Mouse (Mus musculus) limb, embryonic 11.5 days (tissue): ENCODE measurements at regions not wholly inside any gene's neighbourhood (a gene's known extent, or its start where the extent isn't known, plus 50 kb on each side); places are given as distances from the start of the nearest gene placed in this dataset.
A peak's percentile ranks its signal among the peaks of the same experiment; 100 is the strongest.

Experiments
- ATAC-seq: fragments of 200-750 bp; cut with Nextera tagmentation; 2 replicates; pipeline ENCODE4 v1.8.0; 2017; ENCODE audit warnings: low read depth; ENCODE audit not compliant: insufficient number of reproducible peaks, low FRiP score, low TSS enrichment
- DNase-seq: peaks from one replicate; pipeline ENCODE4 v3.0.0-alpha.2; 2015; ENCODE audit warnings: low spot score
- H3K27ac ChIP-seq: fragments of 300-500 bp; sonication (generic); replicated peaks from 2 replicates; pipeline ENCODE4 v1.5.1; 2014; ENCODE audit warnings: low read depth, mild to moderate bottlenecking, low read length
- H3K27me3 ChIP-seq: fragments of 300-500 bp; sonication (generic); 2 replicates; pipeline ENCODE4 v1.6.1; 2014; ENCODE audit warnings: mild to moderate bottlenecking, low read length, mixed read lengths; ENCODE audit not compliant: control insufficient read depth, insufficient read depth
- H3K36me3 ChIP-seq: fragments of 300-500 bp; sonication (generic); 2 replicates; pipeline ENCODE4 v1.6.1; 2014; ENCODE audit warnings: mild to moderate bottlenecking, low read length, moderate library complexity, mixed read lengths; ENCODE audit not compliant: control insufficient read depth, insufficient read depth
- H3K4me1 ChIP-seq: fragments of 300-500 bp; sonication (generic); 2 replicates; pipeline ENCODE4 v1.6.1; 2014; ENCODE audit warnings: low read length, mixed read lengths; ENCODE audit not compliant: control insufficient read depth, insufficient read depth
- H3K4me2 ChIP-seq: fragments of 300-500 bp; sonication (generic); 2 replicates; pipeline ENCODE4 v1.6.1; 2014; ENCODE audit warnings: low read depth, mild to moderate bottlenecking, moderate library complexity; ENCODE audit not compliant: severe bottlenecking
- H3K4me3 ChIP-seq: fragments of 300-500 bp; sonication (generic); 2 replicates; pipeline ENCODE4 v1.5.1; 2014; ENCODE audit warnings: low read depth, low read length
- H3K9ac ChIP-seq: fragments of 300-500 bp; sonication (generic); 2 replicates; pipeline ENCODE4 v1.6.1; 2014; ENCODE audit warnings: mild to moderate bottlenecking, low read length
- H3K9me3 ChIP-seq: fragments of 300-500 bp; sonication (generic); 2 replicates; pipeline ENCODE4 v1.6.1; 2016; ENCODE audit warnings: low read length; ENCODE audit not compliant: control insufficient read depth
- WGBS: fragments of 180-500 bp; shearing (Covaris S2); extraction: QIAGEN DNeasy Blood & Tissue Kit; methylation state at CpG from one replicate; pipeline ENCODE4 v1.1.7; 2014; 5-methylcytosine and 5-hydroxymethylcytosine counted together

GRCm38 (mm10) chr11:32125586-32126310 is 74.3 kb downstream of the Il9r start:
- Histone ChIP-seq H3K9me3 (no peaks in the 10 kb centered on the region), H3K4me2 (no peak overlapping the region), H3K27ac (no peak overlapping the region), H3K27me3 (no peaks in the 10 kb centered on the region), H3K36me3 (no peaks in the 10 kb centered on the region), H3K4me1 (no peaks in the 10 kb centered on the region), H3K9ac (no peak overlapping the region), H3K4me3 (no peak overlapping the region)
- 37% methylated on average over 11 of the region's 11 CpGs for WGBS
- ATAC-seq (no peak), DNase-seq (no peak)

DNA sequence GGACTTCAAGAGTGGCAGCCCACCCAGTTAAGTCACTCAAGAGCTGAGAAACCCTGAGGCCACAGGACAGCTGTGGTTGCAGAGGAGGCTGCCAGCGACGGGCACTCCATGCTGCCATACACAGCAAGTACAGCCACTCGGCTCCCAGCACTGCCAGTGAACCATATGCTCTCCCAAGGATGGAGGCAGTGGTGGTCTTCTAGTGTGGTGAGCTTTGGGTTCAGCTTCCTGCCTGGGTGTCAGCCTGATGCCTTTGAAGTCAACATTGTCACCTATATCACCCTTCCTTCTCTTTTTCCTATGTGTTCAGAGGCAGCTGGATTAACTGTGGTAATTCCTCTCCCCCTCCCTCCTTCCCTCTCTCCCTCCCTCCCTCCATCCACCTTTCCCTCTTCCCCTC is 79.5 kb downstream of the Il9r start:
- Histone ChIP-seq H3K36me3 (no peaks in the 10 kb centered on the region), H3K27me3 (no peaks in the 10 kb centered on the region), H3K4me3 (no peak overlapping the region), H3K9me3 (no peaks in the 10 kb centered on the region), H3K4me2 (no peak overlapping the region), H3K9ac (no peak overlapping the region), H3K4me1 (peaks cover 10% of the 10 kb centered on the region), H3K27ac (no peak overlapping the region)
- no peak for DNase-seq
- ATAC-seq, result no peak
- 71% methylated on average over 3 of the region's 3 CpGs for WGBS

DNA sequence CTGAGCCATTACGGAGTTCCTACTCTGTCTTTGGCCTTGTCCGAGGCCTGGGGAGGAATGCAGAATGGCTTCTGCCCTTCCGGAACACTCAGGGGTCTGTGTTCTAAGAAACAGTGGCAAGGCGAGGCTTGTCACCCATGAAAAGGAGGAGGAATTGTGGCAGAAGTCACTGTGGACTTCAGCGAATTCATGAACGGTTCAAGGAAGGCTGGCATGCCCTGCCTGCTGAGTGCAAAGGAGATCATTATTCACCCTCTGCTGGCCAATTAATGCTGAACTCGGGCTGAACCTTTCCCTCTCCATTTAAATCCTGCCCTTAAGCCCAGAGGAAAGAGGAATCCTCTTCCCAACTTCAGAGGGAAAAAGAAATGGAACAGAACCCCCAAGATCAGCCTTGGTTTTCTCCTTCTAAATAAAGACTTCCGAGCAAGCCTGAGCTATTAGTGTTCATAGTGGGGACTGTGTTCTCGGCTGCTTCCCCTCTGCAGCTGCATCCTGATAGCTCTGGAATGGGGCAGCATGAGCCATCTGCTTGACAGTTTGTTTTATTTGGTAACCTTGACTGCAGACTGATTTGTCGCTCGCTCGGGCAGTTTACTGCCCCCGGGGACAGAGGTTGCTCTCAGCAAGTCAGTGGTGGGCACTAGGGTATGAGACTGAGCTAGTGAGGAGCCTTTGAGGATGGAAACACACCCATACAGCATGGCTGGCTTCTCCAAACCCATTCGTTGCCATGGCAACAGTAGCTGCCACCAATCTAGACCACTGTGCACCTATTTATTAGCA is 81.0 kb downstream of the Il9r start:
- Histone ChIP-seq H3K9ac (no peak overlapping the region), H3K4me2 (no peak overlapping the region), H3K36me3 (no peaks in the 10 kb centered on the region), H3K4me3 (no peak overlapping the region), H3K27me3 (no peaks in the 10 kb centered on the region), H3K4me1 (peaks cover 10% of the 10 kb centered on the region), H3K9me3 (no peaks in the 10 kb centered on the region; the same call in 1 of the 2 replicates), H3K27ac (no peak overlapping the region)
- DNase-seq (peak; percentile 40), ATAC-seq (no peak)
- 34% methylated on average over 14 of the region's 14 CpGs for WGBS

GRCm38 (mm10) chr11:32117930-32118329 is 82.1 kb downstream of the Il9r start:
- Histone ChIP-seq H3K4me3 (no peak overlapping the region), H3K36me3 (no peaks in the 10 kb centered on the region), H3K9me3 (no peaks in the 10 kb centered on the region; the same call in 1 of the 2 replicates), H3K27me3 (no peaks in the 10 kb centered on the region), H3K9ac (no peak overlapping the region), H3K4me2 (no peak overlapping the region), H3K4me1 (peaks cover 16% of the 10 kb centered on the region), H3K27ac (no peak overlapping the region)
- 59% methylated on average over 2 of the region's 2 CpGs for WGBS
- DNase-seq (no peak), ATAC-seq (no peak)

- Histone ChIP-seq H3K4me1 (peaks cover 12% of the 10 kb centered on the region), H3K4me2 (no peak overlapping the region; the same call in 1 of the 2 replicates), H3K9me3 (no peaks in the 10 kb centered on the region; the same call in 1 of the 2 replicates), H3K4me3 (no peak overlapping the region), H3K27ac (peak overlapping the region; percentile 74), H3K36me3 (no peaks in the 10 kb centered on the region), H3K27me3 (no peaks in the 10 kb centered on the region), H3K9ac (no peak overlapping the region)
- whole genome bisulfite sequencing, result 27% methylated on average over 2 of the region's 2 CpGs
- ATAC-seq, result peak; percentile 63; the same call in 1 of the 2 replicates
- DNase-seq, result peak; percentile 69
These were observed 86.8 kb downstream of the Il9r start for GRCm38 (mm10) chr11:32113118-32113826.

- H3K27ac ChIP-seq, result peak overlapping the region; percentile 74
- H3K4me2 ChIP-seq, result no peak overlapping the region; the same call in 1 of the 2 replicates
- no peaks in the 10 kb centered on the region for H3K27me3 ChIP-seq
- H3K36me3 ChIP-seq, result no peaks in the 10 kb centered on the region
- peaks cover 12% of the 10 kb centered on the region for H3K4me1 ChIP-seq
- DNase-seq, result peak; percentile 29
- WGBS, result 11% methylated on average over 5 of the region's 5 CpGs
- no peak overlapping the region for H3K4me3 ChIP-seq
- H3K9ac ChIP-seq, result no peak overlapping the region
- ATAC-seq, result no peak; the same call in 1 of the 2 replicates
- no peaks in the 10 kb centered on the region; the same call in 1 of the 2 replicates for H3K9me3 ChIP-seq
These were observed 87.6 kb downstream of the Il9r start for GRCm38 (mm10) chr11:32112521-32112920.

- H3K4me2 ChIP-seq, result no peak overlapping the region
- H3K27me3 ChIP-seq, result no peaks in the 10 kb centered on the region
- H3K27ac ChIP-seq, result no peak overlapping the region
These were observed 88.2 kb downstream of the Il9r start for GRCm38 (mm10) chr11:32111841-32112240.

GRCm38 (mm10) chr11:32109911-32110310 is 90.2 kb downstream of the Il9r start:
- Histone ChIP-seq H3K4me2 (no peak overlapping the region), H3K36me3 (no peaks in the 10 kb centered on the region), H3K4me1 (peaks cover 12% of the 10 kb centered on the region), H3K9me3 (no peaks in the 10 kb centered on the region; the same call in 1 of the 2 replicates), H3K4me3 (no peak overlapping the region), H3K9ac (no peak overlapping the region), H3K27ac (no peak overlapping the region), H3K27me3 (no peaks in the 10 kb centered on the region)
- ATAC-seq (no peak), DNase-seq (no peak)
- WGBS, result 92% methylated on average over 3 of the region's 3 CpGs

More at GRCm38 (mm10) chr11:32111841-32112240, 88.2 kb downstream of the Il9r start:
- DNase-seq (no peak), ATAC-seq (no peak)
- Histone ChIP-seq H3K4me1 (peaks cover 12% of the 10 kb centered on the region), H3K9ac (no peak overlapping the region), H3K36me3 (no peaks in the 10 kb centered on the region), H3K4me3 (no peak overlapping the region), H3K9me3 (no peaks in the 10 kb centered on the region; the same call in 1 of the 2 replicates)
- WGBS, result 68% methylated on average over 3 of the region's 3 CpGs
